Mouse (Mus musculus) megakaryocyte progenitor cell, adult 5-6 weeks (primary cell): ENCODE measurements around the gene Cald1. TPM values are rescaled to one million over a fixed set of nuclear protein-coding genes. Genes with fewer than 3 reads are reported as not detected.

Source experiments
- total RNA-seq, 2 experiments: library from RNA; stranded (forward) in 1 of 2; stranded (reverse) in 1 of 2; fragments of 157-497, 149-512 nt in 1 of 2; fragments of 200-1000 nt in 1 of 2; gene quantifications; 2 replicates each; pipeline versions ENCODE4 v1.2.3 to v1.2.4; 2015 to 2017

Gene Cald1
- total RNA-seq, 2 experiments from 2014 or later = 0.05 TPM; not detected in 1

Other genes with a start within 250 kb of the Cald1 start
- 0.10 TPM in 1 of 2 replicates, not detected in the other for gene Akr1b8, start 244.4 kb upstream of the Cald1 start, total RNA-seq (2015)
- not detected in 2 replicates for gene Akr1b8, start 244.4 kb upstream of the Cald1 start, total RNA-seq (2017)
- gene Akr1b10, start 214.3 kb upstream of the Cald1 start, total RNA-seq (2015) = 43.5 and 53.8 TPM in 2 replicates
- gene Akr1b10, start 214.3 kb upstream of the Cald1 start, total RNA-seq (2017) = 29.7 and 41.0 TPM in 2 replicates
- gene Akr1b7, start 186.2 kb upstream of the Cald1 start, total RNA-seq (2015) = 0.22 TPM in 1 of 2 replicates, not detected in the other
- not detected in 2 replicates for gene Akr1b7, start 186.2 kb upstream of the Cald1 start, total RNA-seq (2017)
- gene Bpgm, start 122.3 kb upstream of the Cald1 start, total RNA-seq (2015) = 4.2 and 4.7 TPM in 2 replicates
- gene Bpgm, start 122.3 kb upstream of the Cald1 start, total RNA-seq (2017) = 16.9 and 18.4 TPM in 2 replicates
- 3.6 and 7.1 TPM in 2 replicates for gene Agbl3, start 181.9 kb downstream of the Cald1 start, total RNA-seq (2015)
- gene Agbl3, start 181.9 kb downstream of the Cald1 start, total RNA-seq (2017) = 2.9 and 3.6 TPM in 2 replicates